Mouse (Mus musculus) MEL (cell line): ENCODE results near the gene Prdx2. TPM values are rescaled to one million over a fixed set of nuclear protein-coding genes. Genes with fewer than 3 reads are reported as not detected.

Experiments used
- DNase-seq: peaks from one replicate; pipeline ENCODE4 v3.0.0; 2011; ENCODE audit warnings: low read depth, low spot score
- H3K27ac ChIP-seq: 2 replicates; pipeline ENCODE4 v1.5.1; 2012; ENCODE audit warnings: low read depth, mild to moderate bottlenecking, control low read depth, low read length, moderate library complexity; ENCODE audit not compliant: control insufficient read depth
- H3K27me3 ChIP-seq, 2 experiments: fragments of 150-350 bp in 1 of 2; sonication (generic) in 1 of 2; 2 replicates each; pipeline ENCODE4 v1.6.1; 2012; ENCODE audit warnings: low read length in 2 of 2, mild to moderate bottlenecking in 2 of 2, improper control_type of control experiment in 1 of 2, moderate library complexity in 1 of 2; ENCODE audit not compliant: insufficient read depth in 2 of 2, control insufficient read depth in 1 of 2
- H3K36me3 ChIP-seq, 2 experiments: 2 replicates each; pipeline ENCODE4 v1.6.1; 2012 to 2014; ENCODE audit warnings: low read length in 2 of 2, improper control_type of control experiment in 1 of 2, inconsistent platforms in 1 of 2, mild to moderate bottlenecking in 1 of 2; ENCODE audit not compliant: insufficient read depth in 2 of 2, control insufficient read depth in 1 of 2
- H3K4me1 ChIP-seq, 2 experiments: fragments of 150-350 bp in 1 of 2; sonication (generic) in 1 of 2; 2 replicates each; pipeline ENCODE4 v1.6.1; 2012; ENCODE audit warnings: low read length in 2 of 2, improper control_type of control experiment in 1 of 2, mild to moderate bottlenecking in 1 of 2; ENCODE audit not compliant: insufficient read depth in 2 of 2, control insufficient read depth in 1 of 2
- H3K4me3 ChIP-seq, 2 experiments: fragments of 150-350 bp in 1 of 2; sonication (generic) in 1 of 2; 2 replicates each; pipeline ENCODE4 v1.5.1; 2012; ENCODE audit warnings: low read depth in 2 of 2, low read length in 2 of 2, mild to moderate bottlenecking in 2 of 2, moderate library complexity in 2 of 2, control low read depth in 1 of 2, improper control_type of control experiment in 1 of 2; ENCODE audit not compliant: control insufficient read depth in 1 of 2, insufficient read depth in 1 of 2
- H3K79me2 ChIP-seq: 2 replicates; pipeline ENCODE4 v1.6.1; 2012; ENCODE audit warnings: mild to moderate bottlenecking, low read length, moderate library complexity; ENCODE audit not compliant: control insufficient read depth, poor library complexity, insufficient read depth
- H3K9ac ChIP-seq: 2 replicates; pipeline ENCODE4 v1.6.1; 2012; ENCODE audit warnings: low read depth, mild to moderate bottlenecking, control low read depth, low read length, moderate library complexity; ENCODE audit not compliant: control insufficient read depth, poor library complexity, severe bottlenecking
- H3K9me3 ChIP-seq: fragments of 150-350 bp; sonication (generic); replicated peaks from 2 replicates; pipeline ENCODE4 v1.6.1; 2012; ENCODE audit warnings: mild to moderate bottlenecking, low read length, improper control_type of control experiment, moderate library complexity; ENCODE audit not compliant: insufficient read depth
- BHLHE40 ChIP-seq: IDR thresholded peaks from 2 replicates; pipeline ENCODE4 v1.6.1; 2012; ENCODE audit warnings: low read depth, mild to moderate bottlenecking, inconsistent platforms, low read length, improper control_type of control experiment, borderline replicate concordance
- ETS1 ChIP-seq: IDR thresholded peaks from 2 replicates; pipeline ENCODE4 v1.6.1; 2012; ENCODE audit warnings: low read depth, mild to moderate bottlenecking, inconsistent platforms, low read length, improper control_type of control experiment, moderate library complexity
- GATA1 ChIP-seq: IDR thresholded peaks from 2 replicates; pipeline ENCODE4 v1.6.1; 2011; ENCODE audit warnings: low read depth, low read length, improper control_type of control experiment
- HCFC1 ChIP-seq: IDR thresholded peaks from 2 replicates; pipeline ENCODE4 v1.6.1; 2012; ENCODE audit warnings: low read depth, mild to moderate bottlenecking, inconsistent platforms, low read length, improper control_type of control experiment, moderate library complexity
- KAT2A ChIP-seq: conservative IDR thresholded peaks from 2 replicates; pipeline ENCODE4 v1.6.1; 2012; ENCODE audit warnings: low read depth, low read length, improper control_type of control experiment, inconsistent platforms
- MAFK ChIP-seq: IDR thresholded peaks from 2 replicates; pipeline ENCODE4 v1.6.1; 2011; ENCODE audit warnings: low read depth, mild to moderate bottlenecking, low read length, improper control_type of control experiment, borderline replicate concordance
- MAX ChIP-seq: IDR thresholded peaks from 2 replicates; pipeline ENCODE4 v1.6.1; 2011; ENCODE audit warnings: low read length, improper control_type of control experiment
- MAZ ChIP-seq: IDR thresholded peaks from 2 replicates; pipeline ENCODE4 v1.6.1; 2012; ENCODE audit warnings: low read depth, mild to moderate bottlenecking, inconsistent platforms, low read length, improper control_type of control experiment
- MEF2A ChIP-seq: IDR thresholded peaks from 2 replicates; pipeline ENCODE4 v1.6.1; 2014; ENCODE audit warnings: low read depth, mild to moderate bottlenecking, inconsistent platforms, low read length, improper control_type of control experiment; ENCODE audit not compliant: poor library complexity, insufficient replicate concordance, severe bottlenecking; ENCODE audit errors: extremely low read depth
- MXI1 ChIP-seq: IDR thresholded peaks from 2 replicates; pipeline ENCODE4 v1.6.1; 2011; ENCODE audit warnings: mild to moderate bottlenecking, low read depth, low read length, improper control_type of control experiment
- MYB ChIP-seq: IDR thresholded peaks from 2 replicates; pipeline ENCODE4 v1.6.1; 2011; ENCODE audit warnings: mild to moderate bottlenecking, low read depth, low read length, improper control_type of control experiment
- MYC ChIP-seq: IDR thresholded peaks from 2 replicates; pipeline ENCODE4 v1.6.1; 2011; ENCODE audit warnings: low read depth, mild to moderate bottlenecking, low read length, improper control_type of control experiment, moderate library complexity
- NELFE ChIP-seq: IDR thresholded peaks from 2 replicates; pipeline ENCODE4 v1.6.1; 2011; ENCODE audit warnings: low read depth, low read length, improper control_type of control experiment
- POLR2AphosphoS2 ChIP-seq: IDR thresholded peaks from 2 replicates; pipeline ENCODE4 v1.6.1; 2011; ENCODE audit warnings: low read length, improper control_type of control experiment
- POLR2AphosphoS5 ChIP-seq: IDR thresholded peaks from 2 replicates; pipeline ENCODE4 v1.6.1; 2012; ENCODE audit warnings: low read depth, borderline replicate concordance, mild to moderate bottlenecking, inconsistent platforms, low read length, moderate library complexity, mixed read lengths
- SIN3A ChIP-seq: IDR thresholded peaks from 2 replicates; pipeline ENCODE4 v1.6.1; 2012; ENCODE audit warnings: low read length, improper control_type of control experiment, inconsistent platforms
- SMC3 ChIP-seq: IDR thresholded peaks from 2 replicates; pipeline ENCODE4 v1.6.1; 2011; ENCODE audit warnings: low read depth, low read length, improper control_type of control experiment
- TAL1 ChIP-seq: IDR thresholded peaks from 2 replicates; pipeline ENCODE4 v1.6.1; 2012; ENCODE audit warnings: mild to moderate bottlenecking, inconsistent platforms, low read length, moderate library complexity, mixed read lengths
- TBP ChIP-seq: IDR thresholded peaks from 2 replicates; pipeline ENCODE4 v1.8.0; 2011; ENCODE audit warnings: low read depth, low read length, improper control_type of control experiment
- TCF12 ChIP-seq: IDR thresholded peaks from 2 replicates; pipeline ENCODE4 v1.6.1; 2014; ENCODE audit warnings: low read depth, mild to moderate bottlenecking, inconsistent platforms, low read length, improper control_type of control experiment, moderate library complexity
- USF2 ChIP-seq, 2 experiments: IDR thresholded peaks; 2 replicates each; pipeline ENCODE4 v1.6.1; 2011 to 2012; ENCODE audit warnings: improper control_type of control experiment in 2 of 2, low read length in 2 of 2, borderline replicate concordance in 1 of 2, inconsistent platforms in 1 of 2, low read depth in 1 of 2, mild to moderate bottlenecking in 1 of 2; ENCODE audit not compliant: insufficient read depth in 1 of 2
- ZC3H11A ChIP-seq: IDR thresholded peaks from 2 replicates; pipeline ENCODE4 v1.6.1; 2012; ENCODE audit warnings: low read depth, mild to moderate bottlenecking, inconsistent platforms, low read length, improper control_type of control experiment
- ZMIZ1 ChIP-seq: IDR thresholded peaks from 2 replicates; pipeline ENCODE4 v1.6.1; 2012; ENCODE audit warnings: low read depth, mild to moderate bottlenecking, inconsistent platforms, low read length, improper control_type of control experiment, moderate library complexity
- ZNF384 ChIP-seq: IDR thresholded peaks from 2 replicates; pipeline ENCODE4 v1.6.1; 2012; ENCODE audit warnings: low read depth, mild to moderate bottlenecking, inconsistent platforms, low read length, improper control_type of control experiment
- polyA plus RNA-seq, 2 experiments: library from polyadenylated mRNA; stranded (reverse) in 1 of 2; unstranded in 1 of 2; fragments of >175 nt in 1 of 2; fragments of >200 nt in 1 of 2; gene quantifications; 2 replicates each; pipeline versions ENCODE4 v1.2.1 to v1.2.4; 2012; ENCODE audit warnings: low replicate concordance in 2 of 2, low read depth in 1 of 2; ENCODE audit not compliant: insufficient read length in 2 of 2, insufficient read depth in 1 of 2, missing spikeins in 1 of 2
- total RNA-seq: library from RNA; depleted of rRNA; stranded (reverse); fragments of 300-350 nt; gene quantifications from 2 replicates; pipeline ENCODE4 v1.2.3, GENCODE M21; 2012

Gene Prdx2
- total and polyA plus RNA-seq, 3 experiments, result 643 to 773 (median 679) TPM

DNA sequence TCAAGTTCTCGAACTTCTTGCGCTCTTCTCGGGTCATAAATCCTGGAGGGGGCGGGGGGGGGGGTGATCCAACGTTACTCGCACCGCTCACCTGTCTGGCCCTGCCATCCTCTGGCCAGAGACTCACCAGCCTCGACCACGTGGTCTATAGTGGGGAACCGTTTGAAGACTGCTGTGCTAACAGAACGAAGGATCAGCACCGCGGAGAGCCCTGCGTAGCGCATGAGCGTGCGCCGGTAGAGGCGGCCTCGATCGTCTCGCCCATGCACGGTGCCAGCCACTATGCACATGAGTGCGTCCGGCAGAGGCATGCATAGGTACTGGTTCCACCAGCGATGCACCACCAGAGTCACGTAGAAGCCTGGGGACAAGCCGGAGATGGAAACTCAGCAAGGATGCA, 41.9 kb downstream of the Prdx2 start:
- no peaks in the 10 kb centered on the region for H3K27me3 ChIP-seq
- H3K79me2 ChIP-seq, result no peaks in the 10 kb centered on the region
- H3K36me3 ChIP-seq, result no peaks in the 10 kb centered on the region
- H3K4me3 ChIP-seq, result no peak overlapping the region
- TF ChIP-seq NELFE (no peak), MAX (no peak), MYC (no peak), TBP (no peak), USF2 (IDR thresholded peaks at IDR 0.05; ENCODE audit: borderline replicate concordance in 1 of 2, insufficient read depth in 1 of 2, low read depth in 1 of 2, low read length in 2 of 2) (no peak), POLR2AphosphoS2 (no peak), SIN3A (no peak), BHLHE40 (no peak), ZMIZ1 (no peak), MYB (no peak), HCFC1 (no peak), POLR2AphosphoS5 (no peak)
- no peak overlapping the region for H3K9ac ChIP-seq
- DNase-seq, result no peak
- no peak overlapping the region for H3K27ac ChIP-seq
- no peaks in the 10 kb centered on the region for H3K9me3 ChIP-seq
- H3K4me1 ChIP-seq, result no peaks in the 10 kb centered on the region

DNA sequence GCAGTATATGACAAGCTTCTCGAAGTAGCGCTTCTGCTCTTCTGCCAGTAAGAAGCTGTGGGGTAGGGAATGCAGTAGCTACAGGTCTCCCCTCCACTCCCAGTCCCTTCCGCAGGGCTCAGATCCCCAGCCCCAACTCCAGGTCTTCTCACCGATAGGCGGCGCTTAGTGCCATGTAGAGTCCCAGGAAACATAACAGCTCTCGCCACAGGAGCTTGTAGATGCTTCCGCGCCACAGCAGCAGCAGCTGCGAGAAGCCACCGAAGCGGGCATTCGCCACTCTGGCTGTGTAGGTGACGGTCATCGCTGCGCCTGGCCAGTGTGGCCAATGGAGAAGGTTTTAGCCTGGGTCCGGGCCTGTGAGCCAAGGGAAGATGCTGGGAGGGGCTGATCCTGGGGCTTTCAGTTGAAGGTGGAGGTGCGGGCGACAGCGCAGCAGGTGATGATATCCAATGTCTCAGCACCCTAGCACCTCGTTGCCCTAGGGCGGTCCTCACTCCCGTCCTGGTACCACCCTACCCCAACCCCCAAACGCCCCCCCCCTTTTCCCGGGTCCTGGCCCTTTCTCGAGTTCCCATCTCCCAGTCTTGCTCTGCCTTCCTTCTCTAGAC, 43.9 kb downstream of the Prdx2 start:
- H3K9me3 ChIP-seq, result no peaks in the 10 kb centered on the region
- no peak overlapping the region for H3K27ac ChIP-seq
- H3K79me2 ChIP-seq, result no peaks in the 10 kb centered on the region
- DNase-seq, result no peak
- H3K36me3 ChIP-seq, result no peaks in the 10 kb centered on the region
- no peaks in the 10 kb centered on the region for H3K27me3 ChIP-seq
- no peak for TF ChIP-seq MEF2A
- no peak for TF ChIP-seq ZNF384
- no peak for TF ChIP-seq TCF12
- TF ChIP-seq MYB, result no peak
- TF ChIP-seq MAZ, result no peak
- TF ChIP-seq SMC3, result no peak
- no peak for TF ChIP-seq GATA1
- no peak for TF ChIP-seq HCFC1
- TF ChIP-seq KAT2A, result no peak
- TF ChIP-seq MXI1, result no peak
- no peak for TF ChIP-seq ZC3H11A
- no peak for TF ChIP-seq MAX
- TF ChIP-seq MAFK, result no peak
- TF ChIP-seq TAL1, result no peak
- TF ChIP-seq ETS1, result no peak
- H3K4me3 ChIP-seq, result no peak overlapping the region
- no peaks in the 10 kb centered on the region for H3K4me1 ChIP-seq
- H3K9ac ChIP-seq, result no peak overlapping the region
